In genomic region chr5:113204193-113204592, GRCm38 (mm10) we compare ENCODE assay signal across 32 mouse cellular contexts. TPM values are rescaled to one million over a fixed set of nuclear protein-coding genes. Genes with fewer than 3 reads are reported as not detected.
"Had no signal": no experiment of that assay in that cellular context is flagged by ENCODE, and none has a peak within 500 bp of the region (broad histone marks: within the 10 kb centered on the region; RNA-seq: fewer than 3 reads in every experiment).

No protein-coding gene starts in this region.

- ATAC-seq: intestine, embryonic 15.5 days; midbrain, embryonic 15.5 days had no signal

- H3K9ac ChIP-seq: intestine, embryonic 15.5 days; kidney, embryonic 15.5 days; limb, embryonic 13.5 days; liver, embryonic 15.5 days; midbrain, embryonic 12.5 days; midbrain, embryonic 15.5 days had no signal

- DNase-seq: kidney, adult 11 months; kidney, adult 8-10 months; kidney, postnatal 10 days; kidney, postnatal 36 days; liver; lung, adult 2 months; lung, postnatal 14 days; lung, postnatal 4 days; thymus, adult 2 months; thymus, postnatal 14 days; thymus, postnatal 4 days had no signal

- H3K4me2 ChIP-seq: intestine, embryonic 15.5 days; kidney, embryonic 15.5 days; limb, embryonic 13.5 days; liver, embryonic 15.5 days; midbrain, embryonic 12.5 days; midbrain, embryonic 15.5 days had no signal

- H3K9me3 ChIP-seq: intestine, embryonic 15.5 days; kidney, embryonic 15.5 days; limb, embryonic 10.5 days; liver, embryonic 15.5 days; midbrain, embryonic 12.5 days; midbrain, embryonic 15.5 days had no signal

- H3K27ac ChIP-seq: intestine, embryonic 15.5 days; kidney, embryonic 15.5 days; limb, embryonic 10.5 days; limb, embryonic 13.5 days; liver, embryonic 15.5 days; midbrain, embryonic 12.5 days; midbrain, embryonic 15.5 days; stomach, postnatal 0 days had no signal

- H3K36me3 ChIP-seq: intestine, embryonic 15.5 days; kidney, embryonic 15.5 days; limb, embryonic 10.5 days; limb, embryonic 13.5 days; liver, embryonic 15.5 days; midbrain, embryonic 12.5 days; midbrain, embryonic 15.5 days had no signal

- H3K27me3 ChIP-seq: intestine, embryonic 15.5 days; kidney, embryonic 15.5 days; limb, embryonic 13.5 days; liver, embryonic 15.5 days; midbrain, embryonic 12.5 days; midbrain, embryonic 15.5 days had no signal

- H3K4me3 ChIP-seq: intestine, embryonic 15.5 days; kidney, embryonic 15.5 days; limb, embryonic 10.5 days; limb, embryonic 13.5 days; liver, embryonic 15.5 days; midbrain, embryonic 12.5 days; midbrain, embryonic 15.5 days had no signal

RNA-seq across cellular contexts. Expression of gene Tmem211, which starts 22.5 kb away (rescaled TPM):
- total RNA-seq: layer of hippocampus, adult 8-10 months; layer of hippocampus, postnatal 25 days; left cerebral cortex, adult 18-20 months; left cerebral cortex, postnatal 25 days; megakaryocyte progenitor cell, adult 5-6 weeks; megakaryocyte-erythroid progenitor cell, adult 5-6 weeks; monocyte, adult 5-6 weeks had no signal
- polyA plus RNA-seq: intestine, embryonic 15.5 days; limb, embryonic 10.5 days; limb, embryonic 13.5 days; liver, embryonic 15.5 days; lung, embryonic 16.5 days; neural tube, embryonic 11.5 days; neural tube, embryonic 14.5 days; small intestine, adult 2 months; spleen, adult 2 months; stomach, embryonic 14.5 days; thymus, adult 2 months had no signal
